ENCODE assay signal across 18 mouse cellular contexts in the genomic region with DNA sequence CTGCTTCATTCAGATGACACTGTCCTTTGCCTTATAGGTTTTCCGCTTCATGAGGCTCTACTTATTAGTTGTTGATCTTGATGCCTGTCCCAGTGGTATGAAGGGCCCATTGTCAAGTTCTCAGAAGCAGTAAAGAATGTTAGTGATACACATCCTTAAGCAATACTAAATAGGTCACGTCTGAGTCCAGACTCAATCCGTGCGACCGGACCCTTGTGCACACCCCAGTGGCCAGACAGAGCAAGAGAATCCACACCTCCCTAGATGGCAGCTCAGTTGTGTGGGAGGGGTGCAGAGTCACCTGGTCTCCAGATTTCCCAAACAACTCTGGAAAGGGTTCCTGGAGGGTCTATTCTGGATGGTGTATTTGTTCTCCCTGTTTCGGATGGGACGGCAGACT.
"Had no signal": no experiment of that assay in that cellular context is flagged by ENCODE, and none has a peak within 500 bp of the region (broad histone marks: within the 10 kb centered on the region; RNA-seq: fewer than 3 reads in every experiment).

No protein-coding gene starts in this region.

- H3K27me3 ChIP-seq: limb, embryonic 12.5 days; limb, embryonic 15.5 days; liver, embryonic 15.5 days; neural tube, embryonic 13.5 days; stomach, embryonic 15.5 days had no signal

- H3K4me3 ChIP-seq: kidney, embryonic 15.5 days; limb, embryonic 12.5 days; limb, embryonic 15.5 days; liver, embryonic 15.5 days; myocyte; neural tube, embryonic 13.5 days; stomach, embryonic 15.5 days had no signal

- H3K4me2 ChIP-seq: kidney, embryonic 15.5 days; limb, embryonic 12.5 days; limb, embryonic 15.5 days; liver, embryonic 11.5 days; liver, embryonic 15.5 days; neural tube, embryonic 13.5 days; stomach, embryonic 15.5 days had no signal

- H3K36me3 ChIP-seq: kidney, embryonic 15.5 days; limb, embryonic 12.5 days; limb, embryonic 15.5 days; liver, embryonic 15.5 days; neural tube, embryonic 13.5 days; stomach, embryonic 15.5 days had no signal

- DNase-seq: kidney, adult 8-10 months; kidney, postnatal 25 days; left cerebral cortex, postnatal 4 days; lung, adult 2 months; midbrain, embryonic 14.5 days; retina, postnatal 1 day; right cerebral cortex, postnatal 25 days; spleen, adult 18-20 months; thymus, postnatal 25 days had no signal

- H3K4me1 ChIP-seq: kidney, embryonic 15.5 days; limb, embryonic 12.5 days; limb, embryonic 15.5 days; liver, embryonic 15.5 days; neural tube, embryonic 13.5 days had no signal

- H3K27ac ChIP-seq: kidney, embryonic 15.5 days; limb, embryonic 12.5 days; limb, embryonic 15.5 days; liver, embryonic 15.5 days; macrophage; neural tube, embryonic 13.5 days; stomach, embryonic 15.5 days had no signal

- H3K9me3 ChIP-seq: kidney, embryonic 15.5 days; limb, embryonic 12.5 days; limb, embryonic 15.5 days; liver, embryonic 15.5 days; neural tube, embryonic 13.5 days; stomach, embryonic 15.5 days had no signal

- H3K9ac ChIP-seq: kidney, embryonic 15.5 days; limb, embryonic 12.5 days; limb, embryonic 15.5 days; liver, embryonic 15.5 days; neural tube, embryonic 13.5 days; stomach, embryonic 15.5 days had no signal
